Mouse (Mus musculus): ENCODE results near the gene Stx11. TPM values are rescaled to one million over a fixed set of nuclear protein-coding genes. Genes with fewer than 3 reads are reported as not detected.

Stx11 gene
- total RNA-seq (2022): under 1 TPM in 2 of 4 experiments, not detected in 2; 0.25 to 0.41 TPM

DNA sequence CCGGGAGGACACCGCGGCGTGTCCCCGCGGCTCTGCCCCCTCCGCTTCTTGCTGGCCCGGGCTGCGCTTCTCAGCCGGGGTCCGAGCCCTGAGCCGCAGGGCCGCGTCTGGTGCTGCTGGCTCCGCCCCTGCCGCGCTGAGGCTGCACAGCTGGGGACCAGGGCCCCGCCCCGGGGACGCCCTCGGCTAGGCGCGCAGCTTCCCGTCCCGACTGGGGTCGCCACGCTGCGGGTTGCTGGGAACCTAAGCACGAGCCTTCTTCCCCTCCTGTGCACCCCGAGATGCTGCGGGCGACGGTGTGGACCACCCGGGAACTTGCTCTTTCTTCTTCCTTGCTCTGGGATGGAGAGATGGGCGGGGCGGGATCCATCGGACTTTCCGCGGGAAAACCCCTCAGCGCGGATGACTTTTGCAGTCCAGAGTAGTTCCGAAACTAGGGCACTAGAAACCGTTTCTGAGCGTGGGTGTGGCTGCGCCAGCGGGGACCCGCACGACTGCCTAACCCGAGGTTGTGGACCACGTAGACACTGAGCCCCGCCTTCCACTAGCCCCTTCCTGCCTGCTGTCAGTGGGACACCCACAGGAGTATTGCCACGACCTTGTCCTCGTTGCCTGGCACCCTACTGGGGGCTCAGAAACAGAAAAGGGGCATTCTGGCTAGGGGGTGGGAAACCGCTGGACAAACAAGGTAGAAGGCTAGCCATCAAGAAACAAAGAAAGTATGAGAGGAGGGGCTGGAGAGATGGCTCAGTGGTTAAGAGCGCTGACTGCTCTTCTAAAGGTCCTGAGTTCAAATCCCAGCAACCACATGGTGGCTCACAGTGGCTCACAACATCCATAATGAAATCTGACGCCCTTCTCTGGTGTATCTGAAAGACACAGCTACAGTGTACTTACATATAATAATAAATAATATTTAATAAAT is at the start of gene Stx11:
Gene Stx11 (minus strand): TSS at position 148 of the 925 bp plus-strand sequence.
- DNase-seq (ENCODE audit: low spot score in 2 of 2): no peak

DNA sequence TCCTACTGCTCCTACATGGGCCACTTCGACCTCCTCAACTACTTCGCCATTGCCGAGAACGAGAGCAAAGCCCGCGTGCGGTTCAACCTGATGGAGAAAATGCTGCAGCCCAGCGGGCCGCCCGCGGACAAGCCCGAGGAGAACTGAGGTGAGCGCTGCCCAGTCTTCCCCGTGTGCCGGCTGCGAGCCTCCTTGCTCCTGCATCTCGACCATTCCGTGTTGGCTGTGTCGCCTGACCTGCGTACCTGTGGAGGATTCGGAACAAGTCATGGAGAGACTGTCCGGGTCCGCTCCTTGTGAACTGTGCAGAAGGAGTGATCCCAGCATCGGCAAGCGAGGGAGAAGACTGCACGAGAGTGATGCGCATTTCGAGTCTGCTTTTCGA is 44.6 kb upstream of the Stx11 start:
- DNase-seq (ENCODE audit: low spot score in 2 of 2): no peak

- DNase-seq (ENCODE audit: low spot score in 2 of 2): peak; percentile 92 to 96
Observed at GRCm38 (mm10) chr10:13007876-13008736, 44.0 kb upstream of the Stx11 start.

DNA sequence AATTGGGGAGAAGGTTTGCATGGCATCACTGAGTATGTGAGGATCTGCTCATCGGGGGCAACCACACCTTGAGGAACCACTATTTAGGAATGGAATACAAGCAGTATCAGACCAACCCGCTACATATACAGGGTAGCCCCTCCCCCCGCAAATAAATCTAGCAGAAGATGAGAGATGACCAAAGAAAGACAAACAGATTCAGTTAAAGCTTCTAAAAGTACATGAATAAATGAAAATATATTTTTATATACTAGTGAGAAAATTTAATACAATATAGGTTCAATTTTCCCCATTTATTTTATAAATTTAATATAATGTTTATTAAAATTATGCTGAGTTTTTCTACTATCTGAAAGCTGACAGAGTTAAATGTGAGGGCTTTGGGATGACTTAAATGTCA is 40.9 kb upstream of the Stx11 start, which contains the start of gene Sf3b5:
Gene Sf3b5 (plus strand): TSS at position 301 of the 400 bp plus-strand sequence.
- DNase-seq (ENCODE audit: low spot score in 2 of 2): no peak

- DNase-seq (ENCODE audit: low spot score in 2 of 2): peak; percentile 33 to 61
Observed at GRCm38 (mm10) chr10:12996736-12997477, 32.8 kb upstream of the Stx11 start.

DNA sequence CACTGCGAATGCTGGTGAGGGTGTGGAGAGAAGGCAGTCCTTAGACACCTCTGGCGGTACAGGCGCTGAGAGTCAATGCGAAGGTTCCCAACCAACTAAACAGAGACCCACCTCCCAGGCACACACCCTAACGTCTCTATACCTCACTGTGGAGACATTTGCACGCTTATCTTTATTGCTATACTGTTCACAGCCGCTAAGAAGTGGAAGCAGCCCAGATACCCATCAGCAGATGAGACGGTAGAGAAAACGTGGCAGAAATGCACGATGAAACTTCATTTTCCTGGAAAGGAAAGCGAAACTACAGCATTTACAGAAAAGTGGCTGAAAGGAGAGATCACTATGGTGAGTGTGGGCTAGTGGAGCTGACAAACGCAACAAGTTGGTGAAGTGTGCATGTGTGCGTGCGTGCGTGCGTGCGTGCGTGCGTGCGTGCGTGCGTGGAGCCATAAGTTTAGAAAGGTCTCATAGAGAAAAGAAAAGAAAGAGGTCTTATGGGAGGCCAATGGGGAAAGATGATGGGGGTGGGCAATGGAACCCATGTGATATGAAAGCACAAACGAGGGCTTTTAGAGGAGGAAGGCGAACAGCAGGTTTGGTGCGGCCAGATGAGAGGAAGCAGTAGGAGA is 29.4 kb upstream of the Stx11 start:
- no peak for DNase-seq (ENCODE audit: low spot score in 2 of 2)

DNA sequence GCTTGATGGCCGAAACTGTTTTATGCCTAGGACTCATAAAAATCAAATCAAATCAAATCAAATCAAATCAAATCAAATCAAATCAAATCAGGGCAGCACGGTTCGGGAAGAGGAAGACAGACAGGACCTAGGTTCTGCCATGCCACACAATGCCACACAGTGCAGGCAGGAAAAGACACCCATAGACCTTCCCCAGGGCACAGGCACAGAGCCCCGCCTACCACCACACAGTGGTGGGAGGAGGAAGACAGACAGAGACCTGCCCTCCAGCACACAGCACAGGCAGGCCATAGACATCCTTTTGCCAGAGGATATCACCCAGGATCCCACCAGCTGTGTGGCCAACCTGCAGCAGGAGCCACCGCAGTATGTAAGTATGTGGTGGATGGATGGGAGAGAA is 27.9 kb upstream of the Stx11 start:
- DNase-seq (ENCODE audit: low spot score in 2 of 2): no peak

DNA sequence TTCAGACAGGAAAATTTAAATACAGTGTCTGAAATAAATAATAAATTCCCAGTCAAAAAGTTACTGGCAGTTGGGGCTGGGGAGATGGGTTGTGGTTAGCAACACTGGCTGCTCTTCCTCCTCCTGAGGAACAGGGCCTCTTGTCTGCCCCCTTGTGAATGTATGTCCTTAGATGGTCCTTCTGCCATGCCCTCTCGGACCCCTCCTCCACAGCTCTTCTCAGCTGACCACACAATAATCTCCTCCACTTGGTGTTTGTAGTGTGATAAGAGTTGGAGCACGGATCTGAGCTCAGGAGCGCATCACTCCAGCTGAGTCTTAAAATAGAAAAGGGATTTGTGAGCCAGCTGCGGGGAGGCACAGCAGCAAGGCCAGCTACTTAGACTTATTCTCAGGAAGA is 22.8 kb upstream of the Stx11 start:
- no peak for DNase-seq (ENCODE audit: low spot score in 2 of 2)

DNA sequence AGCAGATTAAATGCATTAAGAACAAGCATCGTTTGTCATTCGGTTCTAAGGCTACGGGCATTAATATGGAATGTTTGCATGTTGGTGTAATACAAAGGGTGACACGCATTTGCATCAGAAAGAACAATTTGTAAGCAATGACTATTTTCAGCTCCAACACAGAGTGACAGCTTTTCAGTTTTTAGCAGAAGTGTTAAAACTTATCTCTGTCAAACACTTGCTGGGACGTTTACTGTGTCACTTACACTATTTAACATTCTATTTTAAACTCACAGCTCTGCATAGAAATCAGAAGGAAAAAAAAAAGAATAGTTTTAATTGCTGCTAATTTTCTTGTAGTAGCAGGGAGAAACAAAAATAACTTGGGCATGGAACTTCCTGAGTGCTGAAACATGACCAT is 22.4 kb upstream of the Stx11 start:
- DNase-seq (ENCODE audit: low spot score in 2 of 2): no peak

DNA sequence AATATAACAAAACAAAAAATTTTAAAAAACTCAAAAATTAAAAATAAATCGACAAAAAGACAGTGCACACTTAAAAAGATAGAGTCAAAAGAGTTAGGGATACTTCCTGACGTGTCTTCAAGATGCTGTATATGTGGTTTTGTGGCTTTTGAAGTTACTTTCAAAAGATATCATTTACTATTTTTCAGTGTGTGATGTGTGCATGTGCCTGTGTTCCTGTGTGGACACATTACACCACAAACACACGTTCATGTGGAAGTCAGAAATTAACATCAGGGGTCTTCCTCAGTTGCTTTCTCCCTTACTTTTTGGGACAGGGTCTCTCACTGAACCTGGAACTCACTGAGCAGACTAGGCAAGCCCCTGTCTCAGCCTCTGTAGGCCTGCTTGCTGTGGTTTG is 20.9 kb upstream of the Stx11 start:
- no peak for DNase-seq (ENCODE audit: low spot score in 2 of 2)

DNA sequence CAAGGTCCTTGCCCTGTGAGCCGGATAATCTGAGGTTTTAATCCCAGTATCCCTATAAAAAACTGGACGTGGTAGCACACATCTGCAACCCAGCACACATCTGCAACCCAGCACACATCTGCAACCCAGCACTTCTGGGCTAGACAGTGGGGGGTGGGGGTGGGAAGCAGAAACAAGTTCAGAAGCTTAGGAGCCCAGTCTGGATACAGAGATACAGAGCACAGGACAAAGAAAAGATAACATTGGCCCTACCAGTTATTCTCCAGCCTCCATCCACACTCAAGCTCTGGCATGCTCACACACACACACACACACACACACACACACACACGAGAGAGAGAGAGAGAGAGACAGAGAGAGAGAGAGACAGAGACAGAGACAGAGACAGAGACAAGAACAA is 19.4 kb upstream of the Stx11 start:
- DNase-seq (ENCODE audit: low spot score in 2 of 2): no peak

GRCm38 (mm10) chr10:12981071-12981470 is 17.0 kb upstream of the Stx11 start:
- no peak for DNase-seq (ENCODE audit: low spot score in 2 of 2)

DNA sequence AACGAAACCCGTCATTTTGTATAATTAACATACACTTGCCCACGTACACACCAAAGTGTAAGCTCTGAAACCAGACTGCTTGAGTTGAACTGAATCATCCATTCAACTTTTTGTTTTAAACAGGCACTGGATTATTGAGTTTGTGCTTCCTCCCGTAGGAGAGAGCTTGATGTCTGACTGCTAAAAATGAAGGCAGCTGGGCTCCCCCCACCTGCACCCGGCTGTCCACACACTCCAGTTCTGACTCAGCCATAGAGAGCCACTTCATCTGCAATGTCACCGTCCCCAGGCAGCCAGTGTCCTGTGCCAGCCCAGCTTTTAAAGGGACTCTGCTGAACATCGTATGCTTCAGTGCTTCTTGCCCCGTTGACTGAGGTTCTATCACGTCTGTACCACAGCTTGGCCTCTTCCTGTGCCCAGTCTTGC is 13.7 kb upstream of the Stx11 start:
- peak in 1 of 2 experiments; percentile 51 for DNase-seq (ENCODE audit: low spot score in 2 of 2)

GRCm38 (mm10) chr10:12976552-12976951 is 12.5 kb upstream of the Stx11 start:
- DNase-seq (ENCODE audit: low spot score in 2 of 2): no peak

- no peak for DNase-seq (ENCODE audit: low spot score in 2 of 2)
Observed at GRCm38 (mm10) chr10:12975957-12976356, 11.9 kb upstream of the Stx11 start.

DNA sequence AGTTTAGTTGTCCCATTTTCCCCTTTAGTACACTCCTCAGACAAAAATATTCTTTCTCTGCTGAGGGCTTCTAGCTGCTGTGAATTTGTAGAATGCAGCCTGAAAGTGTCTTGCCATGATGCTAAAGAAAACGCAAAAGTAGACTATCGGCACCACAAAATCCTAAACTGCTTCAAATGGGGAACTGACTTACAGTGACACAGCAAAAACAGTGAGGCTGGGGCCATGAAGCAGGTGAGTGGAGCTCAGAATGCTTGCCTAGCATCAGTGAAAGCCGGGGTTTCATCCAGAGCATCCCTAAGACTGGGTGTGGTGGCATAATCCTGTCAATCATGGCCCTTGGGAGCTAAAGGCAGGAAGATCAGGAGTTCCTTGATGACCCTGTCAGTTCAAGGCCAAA is 11.4 kb upstream of the Stx11 start:
- no peak for DNase-seq (ENCODE audit: low spot score in 2 of 2)

- DNase-seq (ENCODE audit: low spot score in 2 of 2): no peak
Observed at GRCm38 (mm10) chr10:12974572-12974971, 10.5 kb upstream of the Stx11 start.

- DNase-seq (ENCODE audit: low spot score in 2 of 2): no peak
Observed at GRCm38 (mm10) chr10:12965669-12966180, 1.6 kb upstream of the Stx11 start.

GRCm38 (mm10) chr10:12963362-12964147 is 543 bp downstream of the Stx11 start:
- no peak for DNase-seq (ENCODE audit: low spot score in 2 of 2)

DNA sequence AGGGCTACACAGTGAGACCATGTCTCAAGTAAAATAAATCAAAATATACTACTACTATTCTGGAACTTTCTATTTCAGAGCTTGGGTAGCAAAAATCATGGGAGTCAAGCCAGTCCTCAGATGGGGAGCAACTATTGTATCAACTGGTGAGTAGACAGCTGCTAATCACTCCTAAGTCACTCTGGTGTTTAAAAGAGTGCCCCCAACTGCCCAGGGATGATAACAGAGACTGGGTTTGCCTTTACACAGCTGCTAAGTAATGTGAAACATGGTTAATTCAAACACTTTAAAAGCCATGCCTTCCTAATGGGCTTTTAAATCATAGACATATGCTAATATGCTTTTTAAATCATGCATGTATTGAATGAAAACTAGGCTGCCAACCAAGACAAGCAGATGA is 1.9 kb downstream of the Stx11 start:
- no peak for DNase-seq (ENCODE audit: low spot score in 2 of 2)

All from left cerebral cortex, adult 8-10 months (tissue).